Mouse (Mus musculus) heart, embryonic 14.5 days (tissue): Measurements from ENCODE around the gene Atp5j2. TPM values are rescaled to one million over a fixed set of nuclear protein-coding genes. Genes with fewer than 3 reads are reported as not detected.

ENCODE experiments used
- ATAC-seq: fragments of 200-750 bp; cut with Nextera tagmentation; 2 replicates; pipeline ENCODE4 v1.8.0; 2017; ENCODE audit warnings: low read depth, moderate TSS enrichment; ENCODE audit not compliant: insufficient number of reproducible peaks, insufficient read depth, low FRiP score
- H3K27ac ChIP-seq, 2 experiments: fragments of 200-500 bp in 1 of 2; fragments of 300-500 bp in 1 of 2; sonication (generic) in 1 of 2; replicated peaks in 1 of 2; 2 replicates each; pipeline ENCODE4 v1.5.1; 2012 to 2014; ENCODE audit warnings: low read depth in 2 of 2, low read length in 2 of 2, control low read depth in 1 of 2, mild to moderate bottlenecking in 1 of 2, mixed read lengths in 1 of 2; ENCODE audit not compliant: control insufficient read depth in 1 of 2, insufficient read depth in 1 of 2
- H3K27me3 ChIP-seq: fragments of 300-500 bp; sonication (generic); 2 replicates; pipeline ENCODE4 v1.6.1; 2014; ENCODE audit warnings: mild to moderate bottlenecking, low read length, control low read depth; ENCODE audit not compliant: control insufficient read depth, insufficient read depth
- H3K36me3 ChIP-seq: fragments of 300-500 bp; sonication (generic); 2 replicates; pipeline ENCODE4 v1.6.1; 2014; ENCODE audit warnings: mild to moderate bottlenecking, control low read depth, low read length, mixed read lengths; ENCODE audit not compliant: control insufficient read depth, insufficient read depth
- H3K4me1 ChIP-seq, 2 experiments: fragments of 200-500 bp in 1 of 2; fragments of 300-500 bp in 1 of 2; sonication (generic) in 1 of 2; 2 replicates each; pipeline ENCODE4 v1.6.1; 2012 to 2014; ENCODE audit warnings: low read length in 2 of 2, control low read depth in 1 of 2, mixed read lengths in 1 of 2; ENCODE audit not compliant: control insufficient read depth in 2 of 2, insufficient read depth in 2 of 2
- H3K4me2 ChIP-seq: fragments of 300-500 bp; sonication (generic); 2 replicates; pipeline ENCODE4 v1.6.1; 2014; ENCODE audit warnings: mild to moderate bottlenecking, low read length
- H3K4me3 ChIP-seq, 2 experiments: fragments of 200-500 bp in 1 of 2; fragments of 300-500 bp in 1 of 2; sonication (generic) in 1 of 2; 2 replicates each; pipeline ENCODE4 v1.5.1; 2012 to 2014; ENCODE audit warnings: low read length in 2 of 2, mild to moderate bottlenecking in 2 of 2, control low read depth in 1 of 2, low read depth in 1 of 2, moderate library complexity in 1 of 2; ENCODE audit not compliant: control insufficient read depth in 1 of 2, insufficient read depth in 1 of 2
- H3K9ac ChIP-seq: fragments of 300-500 bp; sonication (generic); 2 replicates; pipeline ENCODE4 v1.6.1; 2014; ENCODE audit warnings: mild to moderate bottlenecking, low read length
- H3K9me3 ChIP-seq: fragments of 300-500 bp; sonication (generic); 2 replicates; pipeline ENCODE4 v1.6.1; 2016; ENCODE audit warnings: low read length, control low read depth; ENCODE audit not compliant: control insufficient read depth
- WGBS: fragments of 180-500 bp; shearing (Covaris S2); extraction: QIAGEN DNeasy Blood & Tissue Kit; methylation state at CpG from one replicate; pipeline ENCODE4 v1.1.7; 2014; 5-methylcytosine and 5-hydroxymethylcytosine counted together
- polyA plus RNA-seq: library from polyadenylated mRNA; unstranded; fragments of >200 nt; fragmentation: Nextera tagmentation; extraction: Ambion mirVana; gene quantifications from 2 replicates; pipeline ENCODE4 v1.2.1, GENCODE M21; 2014

Atp5j2 gene
- polyA plus RNA-seq, 1 experiment from 2014 or later = 1,313 TPM

DNA sequence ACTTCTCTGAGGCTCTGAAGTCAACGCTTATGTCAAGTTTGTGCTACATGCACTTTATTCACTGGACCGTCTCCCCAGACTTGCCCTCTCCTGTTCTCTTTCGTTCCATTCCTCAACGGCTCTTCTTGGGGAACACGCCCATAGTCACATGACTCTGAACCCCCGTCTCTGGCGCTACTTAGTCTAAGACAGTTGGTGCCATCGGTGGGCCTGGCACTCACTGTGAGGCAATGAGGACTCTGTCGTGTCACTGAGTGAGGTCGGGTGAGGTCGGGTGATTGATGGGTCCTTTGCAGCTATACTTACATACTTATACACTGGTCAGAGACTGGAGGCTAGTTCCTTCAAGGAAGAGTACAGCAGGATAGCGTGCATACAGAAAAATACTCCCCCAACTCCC lies 31.5 kb upstream of the Atp5j2 start:
- Histone ChIP-seq H3K9ac (no peak overlapping the region), H3K4me1 (no peaks in the 10 kb centered on the region), H3K27me3 (no peaks in the 10 kb centered on the region), H3K9me3 (no peaks in the 10 kb centered on the region), H3K4me2 (no peak overlapping the region), H3K36me3 (peaks cover 41% of the 10 kb centered on the region), H3K27ac (no peak overlapping the region), H3K4me3 (no peak overlapping the region)
- ATAC-seq = no peak
- WGBS = 79% methylated on average over 12 of the region's 12 CpGs

DNA sequence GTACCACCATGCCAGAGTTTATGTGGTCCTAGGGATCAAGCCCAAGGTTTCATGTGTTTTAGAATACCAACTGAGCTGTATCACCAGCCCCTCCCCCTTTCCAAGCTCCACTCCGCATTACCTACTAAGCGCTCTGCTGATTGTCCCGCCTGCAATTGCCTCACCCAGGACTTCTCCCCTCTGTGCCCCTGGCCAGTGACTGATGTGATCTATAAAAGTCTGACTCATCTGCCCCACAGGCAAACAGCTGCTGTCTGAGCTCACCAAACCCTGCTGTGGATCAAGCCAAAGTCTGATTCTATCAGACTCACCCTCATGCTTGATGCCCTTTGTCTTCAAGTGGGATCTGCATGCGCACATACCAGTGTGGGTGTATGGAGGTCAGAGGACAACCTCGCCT lies 31.0 kb upstream of the Atp5j2 start:
- Histone ChIP-seq H3K27ac (no peak overlapping the region), H3K27me3 (no peaks in the 10 kb centered on the region), H3K36me3 (peaks cover 46% of the 10 kb centered on the region), H3K9ac (no peak overlapping the region), H3K9me3 (no peaks in the 10 kb centered on the region), H3K4me3 (no peak overlapping the region), H3K4me2 (no peak overlapping the region), H3K4me1 (no peaks in the 10 kb centered on the region)
- WGBS = 79% methylated on average over 5 of the region's 5 CpGs
- no peak for ATAC-seq

DNA sequence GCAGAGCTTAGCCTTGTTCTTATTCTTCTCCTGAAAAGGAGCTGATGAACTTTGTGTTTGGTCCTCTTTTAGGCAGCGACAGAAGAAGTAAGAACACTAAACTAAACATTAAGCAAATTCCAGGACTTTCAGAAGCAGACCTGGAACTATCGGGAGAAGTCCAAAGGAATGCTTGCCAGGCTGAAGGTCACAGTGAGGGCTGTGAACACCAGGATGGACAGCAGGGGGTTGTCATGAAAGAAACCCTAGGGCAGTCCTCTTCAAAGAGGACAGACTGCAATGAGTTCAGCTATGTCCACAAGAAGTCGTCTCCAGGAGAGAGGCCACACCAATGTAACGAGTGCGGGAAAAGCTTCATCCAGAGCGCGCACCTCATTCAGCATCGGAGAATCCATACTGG lies 28.1 kb upstream of the Atp5j2 start:
- Histone ChIP-seq H3K27me3 (no peaks in the 10 kb centered on the region), H3K27ac (no peak overlapping the region), H3K4me3 (no peak overlapping the region), H3K9me3 (no peaks in the 10 kb centered on the region), H3K36me3 (peaks cover 60% of the 10 kb centered on the region), H3K4me1 (no peaks in the 10 kb centered on the region), H3K4me2 (no peak overlapping the region), H3K9ac (no peak overlapping the region)
- WGBS = 91% methylated on average over 8 of the region's 8 CpGs
- no peak for ATAC-seq

DNA sequence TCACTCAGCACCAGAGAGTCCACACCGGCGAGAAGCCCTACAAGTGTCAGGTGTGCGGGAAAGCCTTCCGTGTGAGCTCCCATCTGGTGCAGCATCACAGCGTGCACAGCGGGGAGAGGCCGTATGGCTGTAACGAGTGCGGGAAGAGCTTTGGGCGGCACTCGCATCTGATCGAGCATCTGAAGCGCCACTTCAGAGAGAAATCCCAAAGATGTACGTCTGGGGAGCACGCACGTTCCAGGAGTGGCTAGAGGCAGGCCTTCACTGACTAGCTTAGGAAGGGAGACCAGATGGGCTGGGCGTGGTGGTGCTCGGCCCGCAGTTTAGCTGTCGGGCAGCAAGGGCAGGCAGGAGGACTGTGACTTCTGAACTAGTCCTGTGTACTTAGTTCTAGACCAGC lies 26.8 kb upstream of the Atp5j2 start:
- Histone ChIP-seq H3K9ac (no peak overlapping the region), H3K36me3 (peaks cover 74% of the 10 kb centered on the region), H3K4me2 (no peak overlapping the region), H3K27ac (no peak overlapping the region), H3K4me3 (no peak overlapping the region), H3K9me3 (no peaks in the 10 kb centered on the region), H3K4me1 (no peaks in the 10 kb centered on the region), H3K27me3 (no peaks in the 10 kb centered on the region)
- 89% methylated on average over 20 of the region's 20 CpGs for WGBS
- no peak for ATAC-seq

DNA sequence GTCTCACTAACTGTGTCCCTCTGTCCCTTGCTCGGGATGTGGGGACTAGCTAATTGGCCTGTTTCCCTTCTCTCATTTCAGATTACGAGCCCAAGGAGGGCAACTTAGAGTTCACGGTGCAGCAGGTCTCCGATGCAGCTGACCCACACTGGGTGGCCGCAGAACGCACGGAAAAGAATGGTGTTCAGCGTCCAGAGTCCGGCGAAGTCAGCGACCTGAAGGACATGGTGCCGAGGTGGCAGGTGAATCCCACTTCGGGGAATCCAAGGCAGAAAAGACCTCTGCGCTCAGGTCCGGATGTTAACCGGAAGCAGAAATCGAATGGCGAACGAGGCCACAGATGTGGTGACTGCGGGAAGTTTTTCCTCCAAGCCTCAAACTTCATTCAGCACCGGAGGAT lies 26.3 kb upstream of the Atp5j2 start:
- Histone ChIP-seq H3K4me3 (no peak overlapping the region), H3K27me3 (no peaks in the 10 kb centered on the region), H3K36me3 (peaks cover 78% of the 10 kb centered on the region), H3K9ac (no peak overlapping the region), H3K4me2 (no peak overlapping the region), H3K4me1 (no peaks in the 10 kb centered on the region), H3K9me3 (no peaks in the 10 kb centered on the region), H3K27ac (no peak overlapping the region)
- no peak for ATAC-seq
- 91% methylated on average over 21 of the region's 21 CpGs for WGBS

DNA sequence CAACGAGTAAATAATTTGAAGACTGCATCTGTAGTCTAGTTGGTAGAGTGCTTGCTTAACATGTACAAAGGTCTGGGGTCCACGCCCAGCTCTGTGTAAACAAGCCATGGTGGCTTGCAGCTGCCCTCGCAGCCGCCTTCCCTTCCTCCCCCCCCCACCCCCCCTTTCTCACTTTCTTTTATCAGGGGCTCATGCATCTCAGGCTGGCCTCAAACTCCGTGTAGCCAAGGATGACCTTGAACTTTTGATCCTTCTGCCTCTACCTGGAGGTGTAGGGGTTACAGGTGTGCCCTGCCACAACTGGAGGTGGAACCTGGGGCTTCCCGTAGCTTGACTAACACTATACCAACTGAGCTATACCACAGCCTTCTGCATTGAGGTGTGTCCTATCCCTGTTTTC lies 25.9 kb upstream of the Atp5j2 start:
- WGBS = 85% methylated on average over 6 of the region's 6 CpGs
- ATAC-seq = no peak
- H3K9ac ChIP-seq = no peak overlapping the region
- H3K4me3 ChIP-seq = no peak overlapping the region
- no peak overlapping the region for H3K27ac ChIP-seq
- H3K36me3 ChIP-seq = peaks cover 83% of the 10 kb centered on the region
- no peak overlapping the region for H3K4me2 ChIP-seq
- no peaks in the 10 kb centered on the region for H3K27me3 ChIP-seq
- H3K9me3 ChIP-seq = no peaks in the 10 kb centered on the region
- no peaks in the 10 kb centered on the region for H3K4me1 ChIP-seq

DNA sequence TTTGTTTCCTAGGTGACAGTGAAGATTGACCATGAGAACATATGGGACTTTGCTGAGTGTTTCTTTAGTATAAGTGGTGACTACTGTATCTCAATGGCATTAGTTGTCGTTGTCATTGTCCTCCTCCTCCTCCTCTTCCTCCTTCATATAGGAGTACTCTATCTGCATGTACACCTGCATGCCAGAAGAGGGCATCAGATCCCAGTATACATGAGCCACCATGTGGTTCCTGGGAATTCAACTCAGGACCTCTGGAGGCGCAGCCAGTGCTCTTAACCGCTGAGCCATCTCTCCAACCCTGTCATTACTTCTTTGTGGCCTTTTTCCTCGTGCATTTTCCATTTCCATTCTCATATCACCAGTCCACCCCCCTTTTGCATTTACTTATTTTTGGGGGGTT lies 22.8 kb upstream of the Atp5j2 start:
- Histone ChIP-seq H3K4me1 (no peaks in the 10 kb centered on the region), H3K4me3 (no peak overlapping the region), H3K27ac (no peak overlapping the region), H3K36me3 (peaks cover 85% of the 10 kb centered on the region), H3K9ac (no peak overlapping the region), H3K9me3 (no peaks in the 10 kb centered on the region), H3K27me3 (no peaks in the 10 kb centered on the region), H3K4me2 (no peak overlapping the region)
- no peak for ATAC-seq
- 66% methylated on average over 4 of the region's 4 CpGs for WGBS

DNA sequence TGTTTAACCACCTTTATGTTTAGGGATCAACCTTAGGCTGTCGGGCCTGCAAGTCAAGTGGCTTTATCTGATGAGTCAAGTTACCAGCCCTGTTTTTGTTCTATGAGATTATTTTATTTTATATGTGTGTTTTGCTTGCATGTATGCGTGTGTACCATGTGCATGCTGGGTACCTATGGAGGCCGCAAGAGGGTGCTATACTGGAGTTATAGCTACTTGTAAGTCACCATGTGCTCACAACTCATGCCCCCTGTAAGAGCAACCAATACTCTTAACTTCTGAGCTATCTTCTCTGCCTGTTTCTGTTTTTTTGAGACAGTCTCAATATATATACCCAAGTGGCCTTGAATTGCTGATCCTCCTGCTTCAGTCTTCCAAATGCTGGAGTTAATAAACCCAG lies 21.6 kb upstream of the Atp5j2 start:
- Histone ChIP-seq H3K9ac (no peak overlapping the region), H3K4me3 (no peak overlapping the region), H3K4me2 (no peak overlapping the region), H3K9me3 (no peaks in the 10 kb centered on the region), H3K36me3 (peaks cover 79% of the 10 kb centered on the region), H3K27ac (no peak overlapping the region), H3K4me1 (no peaks in the 10 kb centered on the region), H3K27me3 (no peaks in the 10 kb centered on the region)
- ATAC-seq = no peak
- WGBS = 95% methylated on average over 3 of the region's 3 CpGs
